Mouse (Mus musculus): ENCODE measurements at regions not wholly inside any gene's neighbourhood (a gene's known extent, or its start where the extent isn't known, plus 50 kb on each side); places are given as distances from the start of the nearest gene placed in this dataset.

DNA sequence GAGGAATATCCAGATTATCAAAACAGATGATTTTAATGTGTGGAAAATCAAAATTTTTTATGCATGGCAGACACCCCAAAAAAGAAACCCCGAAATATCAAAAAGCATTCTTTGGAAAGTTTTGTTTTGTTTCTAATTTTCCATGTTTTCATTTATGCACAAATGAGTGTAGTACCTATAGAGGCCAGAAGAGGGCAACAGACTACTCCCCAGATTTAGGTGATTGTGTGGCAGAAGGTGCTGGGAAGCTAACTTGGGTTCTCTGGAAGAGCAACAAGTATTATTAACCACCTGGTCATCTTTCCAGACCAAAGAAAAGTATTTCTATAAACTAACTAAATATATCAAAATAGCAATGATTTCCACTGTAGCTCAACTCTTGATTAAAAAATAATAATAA is 137.2 kb downstream of the Cdc5l start:
- H3K27me3 ChIP-seq (replicated peaks; ENCODE audit: control insufficient read depth, insufficient read depth, low read length): no peaks in the 10 kb centered on the region
- 92% methylated on average over 1 of the region's 1 CpGs for WGBS
- no peak overlapping the region for H3K27ac ChIP-seq (ENCODE audit: low read depth, low read length)
- no peak overlapping the region for H3K4me2 ChIP-seq (ENCODE audit: low read length)
- H3K9me3 ChIP-seq (replicated peaks; ENCODE audit: control insufficient read depth, low read length): no peaks in the 10 kb centered on the region
- H3K4me3 ChIP-seq (ENCODE audit: low read depth, low read length): no peak overlapping the region
- no peaks in the 10 kb centered on the region for H3K36me3 ChIP-seq (ENCODE audit: control insufficient read depth, insufficient read depth, low read length)
- H3K4me1 ChIP-seq (ENCODE audit: control insufficient read depth, insufficient read depth, low read length): no peaks in the 10 kb centered on the region
- no peak for DNase-seq (ENCODE audit: low spot score)
- ATAC-seq: no peak
- H3K9ac ChIP-seq (ENCODE audit: low read length): no peak overlapping the region

DNA sequence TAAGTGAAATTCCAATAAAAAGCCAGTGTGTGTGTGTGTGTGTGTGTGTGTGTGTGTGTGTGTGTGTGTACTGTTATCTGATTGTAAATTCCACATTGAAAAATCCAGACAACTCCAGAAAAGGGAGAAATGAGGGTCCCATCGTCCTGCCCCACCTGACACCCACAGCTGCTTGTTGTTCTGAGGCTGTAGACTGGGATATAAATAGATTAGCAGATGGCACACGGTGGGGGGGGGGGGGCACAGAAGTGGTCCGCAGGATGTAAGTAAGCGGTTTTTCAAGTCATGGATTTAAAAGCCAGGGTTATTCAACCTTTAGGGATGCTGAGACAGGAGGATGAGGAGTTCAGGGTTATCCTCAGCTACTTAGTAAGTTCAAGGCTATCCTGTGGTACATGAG is 138.7 kb downstream of the Cdc5l start:
- H3K9ac ChIP-seq (ENCODE audit: low read length): no peak overlapping the region
- no peak overlapping the region for H3K27ac ChIP-seq (ENCODE audit: low read depth, low read length)
- no peaks in the 10 kb centered on the region for H3K9me3 ChIP-seq (replicated peaks; ENCODE audit: control insufficient read depth, low read length)
- DNase-seq (ENCODE audit: low spot score): no peak
- no peak overlapping the region for H3K4me3 ChIP-seq (ENCODE audit: low read depth, low read length)
- 80% methylated on average over 4 of the region's 4 CpGs for WGBS
- H3K4me1 ChIP-seq (ENCODE audit: control insufficient read depth, insufficient read depth, low read length): no peaks in the 10 kb centered on the region
- no peaks in the 10 kb centered on the region for H3K27me3 ChIP-seq (replicated peaks; ENCODE audit: control insufficient read depth, insufficient read depth, low read length)
- H3K4me2 ChIP-seq (ENCODE audit: low read length): no peak overlapping the region
- no peak for ATAC-seq
- H3K36me3 ChIP-seq (ENCODE audit: control insufficient read depth, insufficient read depth, low read length): no peaks in the 10 kb centered on the region

GRCm38 (mm10) chr17:45294256-45294865 is 139.2 kb downstream of the Cdc5l start:
- no peak overlapping the region for H3K4me2 ChIP-seq (ENCODE audit: low read length)
- no peak overlapping the region for H3K4me3 ChIP-seq (ENCODE audit: low read depth, low read length)
- no peak overlapping the region for H3K27ac ChIP-seq (ENCODE audit: low read depth, low read length)
- no peaks in the 10 kb centered on the region for H3K4me1 ChIP-seq (ENCODE audit: control insufficient read depth, insufficient read depth, low read length)
- H3K9ac ChIP-seq (ENCODE audit: low read length): no peak overlapping the region
- H3K27me3 ChIP-seq (replicated peaks; ENCODE audit: control insufficient read depth, insufficient read depth, low read length): no peaks in the 10 kb centered on the region
- ATAC-seq (no peak), DNase-seq (ENCODE audit: low spot score) (no peak)
- no peaks in the 10 kb centered on the region for H3K36me3 ChIP-seq (ENCODE audit: control insufficient read depth, insufficient read depth, low read length)
- 88% methylated on average over 11 of the region's 11 CpGs for WGBS
- H3K9me3 ChIP-seq (replicated peaks; ENCODE audit: control insufficient read depth, low read length): no peaks in the 10 kb centered on the region

DNA sequence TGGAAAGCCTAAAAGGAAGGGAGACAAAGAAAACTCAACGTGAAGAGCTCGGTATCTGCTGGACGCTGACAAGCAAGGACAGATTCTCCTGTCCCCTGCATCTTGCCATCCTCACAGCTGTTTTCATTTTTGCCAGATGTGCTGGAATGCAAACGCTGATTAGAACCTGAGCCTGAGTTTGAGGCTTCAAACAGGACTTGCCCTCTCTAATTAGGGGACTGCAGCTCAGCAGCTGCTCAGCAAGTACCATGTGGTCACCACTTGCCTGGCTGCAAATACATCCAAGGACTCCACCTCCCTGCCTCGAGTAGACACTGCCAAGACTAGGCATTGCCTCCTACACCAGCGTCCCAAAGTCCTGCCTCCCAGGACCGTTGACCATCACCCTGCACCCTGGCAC is 140.7 kb downstream of the Cdc5l start:
- Histone ChIP-seq H3K27me3 (replicated peaks; ENCODE audit: control insufficient read depth, insufficient read depth, low read length) (no peaks in the 10 kb centered on the region), H3K27ac (ENCODE audit: low read depth, low read length) (no peak overlapping the region), H3K4me1 (ENCODE audit: control insufficient read depth, insufficient read depth, low read length) (no peaks in the 10 kb centered on the region), H3K36me3 (ENCODE audit: control insufficient read depth, insufficient read depth, low read length) (no peaks in the 10 kb centered on the region), H3K9me3 (replicated peaks; ENCODE audit: control insufficient read depth, low read length) (no peaks in the 10 kb centered on the region), H3K4me3 (ENCODE audit: low read depth, low read length) (no peak overlapping the region), H3K9ac (ENCODE audit: low read length) (no peak overlapping the region), H3K4me2 (ENCODE audit: low read length) (no peak overlapping the region)
- DNase-seq (ENCODE audit: low spot score) (no peak), ATAC-seq (no peak)
- WGBS: 88% methylated on average over 7 of the region's 7 CpGs

- H3K36me3 ChIP-seq (ENCODE audit: control insufficient read depth, insufficient read depth, low read length): no peaks in the 10 kb centered on the region
- ATAC-seq: no peak
Measured at GRCm38 (mm10) chr17:45291052-45291451, 142.5 kb downstream of the Cdc5l start.

GRCm38 (mm10) chr17:45285621-45286189 is 147.8 kb downstream of the Cdc5l start:
- WGBS: 91% methylated on average over 3 of the region's 3 CpGs
- no peak overlapping the region for H3K4me2 ChIP-seq (ENCODE audit: low read length)
- no peaks in the 10 kb centered on the region for H3K4me1 ChIP-seq (ENCODE audit: control insufficient read depth, insufficient read depth, low read length)
- H3K27ac ChIP-seq (ENCODE audit: low read depth, low read length): no peak overlapping the region
- ATAC-seq (no peak), DNase-seq (ENCODE audit: low spot score) (no peak)
- no peaks in the 10 kb centered on the region for H3K36me3 ChIP-seq (ENCODE audit: control insufficient read depth, insufficient read depth, low read length)
- no peak overlapping the region for H3K4me3 ChIP-seq (ENCODE audit: low read depth, low read length)
- H3K9me3 ChIP-seq (replicated peaks; ENCODE audit: control insufficient read depth, low read length): no peaks in the 10 kb centered on the region
- H3K27me3 ChIP-seq (replicated peaks; ENCODE audit: control insufficient read depth, insufficient read depth, low read length): no peaks in the 10 kb centered on the region
- H3K9ac ChIP-seq (ENCODE audit: low read length): no peak overlapping the region

More at GRCm38 (mm10) chr17:45291052-45291451, 142.5 kb downstream of the Cdc5l start:
- Histone ChIP-seq H3K9me3 (replicated peaks; ENCODE audit: control insufficient read depth, low read length) (no peaks in the 10 kb centered on the region), H3K9ac (ENCODE audit: low read length) (no peak overlapping the region), H3K27ac (ENCODE audit: low read depth, low read length) (no peak overlapping the region), H3K27me3 (replicated peaks; ENCODE audit: control insufficient read depth, insufficient read depth, low read length) (no peaks in the 10 kb centered on the region), H3K4me1 (ENCODE audit: control insufficient read depth, insufficient read depth, low read length) (no peaks in the 10 kb centered on the region), H3K4me3 (ENCODE audit: low read depth, low read length) (no peak overlapping the region), H3K4me2 (ENCODE audit: low read length) (no peak overlapping the region)
- no peak for DNase-seq (ENCODE audit: low spot score)
- WGBS: 74% methylated on average over 5 of the region's 5 CpGs

- ATAC-seq: no peak
- H3K36me3 ChIP-seq (ENCODE audit: control insufficient read depth, insufficient read depth, low read length): no peaks in the 10 kb centered on the region
- DNase-seq (ENCODE audit: low spot score): no peak
- H3K9me3 ChIP-seq (replicated peaks; ENCODE audit: control insufficient read depth, low read length): no peaks in the 10 kb centered on the region
- H3K9ac ChIP-seq (ENCODE audit: low read length): no peak overlapping the region
- H3K4me1 ChIP-seq (ENCODE audit: control insufficient read depth, insufficient read depth, low read length): no peaks in the 10 kb centered on the region
- H3K4me3 ChIP-seq (ENCODE audit: low read depth, low read length): no peak overlapping the region
- 75% methylated on average over 1 of the region's 1 CpGs for WGBS
- no peak overlapping the region for H3K27ac ChIP-seq (ENCODE audit: low read depth, low read length)
- H3K27me3 ChIP-seq (replicated peaks; ENCODE audit: control insufficient read depth, insufficient read depth, low read length): no peaks in the 10 kb centered on the region
- H3K4me2 ChIP-seq (ENCODE audit: low read length): no peak overlapping the region
Measured at GRCm38 (mm10) chr17:45281554-45281953, 152.0 kb downstream of the Cdc5l start.

GRCm38 (mm10) chr17:45279811-45280205 is 153.7 kb downstream of the Cdc5l start:
- H3K36me3 ChIP-seq (ENCODE audit: control insufficient read depth, insufficient read depth, low read length): no peaks in the 10 kb centered on the region
- 41% methylated on average over 3 of the region's 3 CpGs for WGBS
- no peaks in the 10 kb centered on the region for H3K4me1 ChIP-seq (ENCODE audit: control insufficient read depth, insufficient read depth, low read length)
- H3K4me2 ChIP-seq (ENCODE audit: low read length): no peak overlapping the region
- DNase-seq (ENCODE audit: low spot score) (no peak), ATAC-seq (no peak)
- no peaks in the 10 kb centered on the region for H3K9me3 ChIP-seq (replicated peaks; ENCODE audit: control insufficient read depth, low read length)
- no peaks in the 10 kb centered on the region for H3K27me3 ChIP-seq (replicated peaks; ENCODE audit: control insufficient read depth, insufficient read depth, low read length)
- no peak overlapping the region for H3K9ac ChIP-seq (ENCODE audit: low read length)
- H3K27ac ChIP-seq (ENCODE audit: low read depth, low read length): no peak overlapping the region
- H3K4me3 ChIP-seq (ENCODE audit: low read depth, low read length): no peak overlapping the region

DNA sequence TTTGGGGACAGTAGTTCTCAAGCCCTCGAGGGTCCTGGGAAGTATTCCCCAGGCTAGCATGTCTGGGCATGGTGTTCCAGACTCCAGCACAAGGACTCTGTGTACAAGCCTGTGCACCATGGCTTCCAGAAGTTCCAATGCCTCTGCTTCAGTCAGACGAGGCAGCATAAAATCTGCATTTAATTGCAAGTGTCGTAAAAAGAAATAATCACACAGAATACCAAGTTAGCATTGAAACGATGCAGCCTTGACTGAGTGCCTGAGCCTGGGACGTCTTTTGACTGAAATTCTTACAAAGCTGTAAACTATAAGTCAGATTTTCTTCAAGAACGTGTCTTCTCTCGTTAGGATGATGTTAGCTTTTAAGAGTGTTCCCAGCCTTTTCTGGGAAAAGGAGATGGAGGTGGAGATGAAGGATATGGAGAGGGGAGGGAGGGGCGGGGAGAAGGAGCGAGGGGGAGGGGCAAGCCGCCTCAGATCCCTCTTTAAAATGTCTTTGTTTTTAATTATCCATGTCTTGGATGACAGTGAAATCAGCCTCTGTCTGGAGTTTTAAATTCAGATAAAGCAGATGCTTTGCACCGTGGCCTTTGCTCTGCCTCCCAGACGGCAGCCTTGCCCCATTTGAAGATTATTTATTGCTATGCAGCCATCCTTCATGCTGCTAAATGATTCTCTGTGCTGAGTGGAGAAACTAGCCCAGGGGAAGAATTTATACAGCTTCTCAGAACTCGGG is 154.3 kb downstream of the Cdc5l start:
- WGBS: 36% methylated on average over 13 of the region's 13 CpGs
- Histone ChIP-seq H3K9me3 (replicated peaks; ENCODE audit: control insufficient read depth, low read length) (no peaks in the 10 kb centered on the region), H3K4me3 (ENCODE audit: low read depth, low read length) (no peak overlapping the region), H3K4me2 (ENCODE audit: low read length) (no peak overlapping the region), H3K27me3 (replicated peaks; ENCODE audit: control insufficient read depth, insufficient read depth, low read length) (no peaks in the 10 kb centered on the region), H3K4me1 (ENCODE audit: control insufficient read depth, insufficient read depth, low read length) (no peaks in the 10 kb centered on the region), H3K27ac (ENCODE audit: low read depth, low read length) (no peak overlapping the region), H3K36me3 (ENCODE audit: control insufficient read depth, insufficient read depth, low read length) (no peaks in the 10 kb centered on the region), H3K9ac (ENCODE audit: low read length) (no peak overlapping the region)
- ATAC-seq: no peak
- peak; percentile 15 for DNase-seq (ENCODE audit: low spot score)
